Mouse (Mus musculus): ENCODE data around the gene Naalad2. TPM values are rescaled to one million over a fixed set of nuclear protein-coding genes. Genes with fewer than 3 reads are reported as not detected.
"Not testable (repeated sequence)": the region's sequence is repeated elsewhere in the genome, so short reads cannot be mapped to it uniquely, and the experiment has no call there.

The Naalad2 gene
- total RNA-seq (2017), result 0.10 TPM in 1 of 3 replicates, not detected in the others

DNA sequence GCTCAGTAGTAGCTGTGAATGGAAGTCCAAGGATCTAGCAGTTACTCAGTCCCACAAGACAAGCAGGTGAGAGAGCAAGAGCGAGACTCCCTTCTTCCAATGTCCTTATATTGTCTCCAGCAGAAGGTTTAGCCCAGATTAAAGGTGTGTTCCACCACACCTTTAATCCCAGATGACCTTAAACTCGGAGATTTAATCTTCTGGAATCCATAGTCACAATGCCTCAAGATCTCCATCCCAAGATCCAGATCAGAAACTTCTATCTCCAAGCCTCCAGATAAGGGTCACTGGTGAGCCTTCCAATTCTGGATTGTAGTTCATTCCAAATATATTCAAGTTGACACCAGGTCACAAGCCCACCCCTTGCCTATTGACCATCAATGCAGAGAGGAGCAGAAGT, at the start of gene Naalad2:
Gene Naalad2 (minus strand): TSS at position 101 of the 400 bp plus-strand sequence.
- not testable (repeated sequence) for ATAC-seq (replicated peaks; ENCODE audit: insufficient number of reproducible peaks, low FRiP score, low TSS enrichment, poor library complexity, severe bottlenecking)

DNA sequence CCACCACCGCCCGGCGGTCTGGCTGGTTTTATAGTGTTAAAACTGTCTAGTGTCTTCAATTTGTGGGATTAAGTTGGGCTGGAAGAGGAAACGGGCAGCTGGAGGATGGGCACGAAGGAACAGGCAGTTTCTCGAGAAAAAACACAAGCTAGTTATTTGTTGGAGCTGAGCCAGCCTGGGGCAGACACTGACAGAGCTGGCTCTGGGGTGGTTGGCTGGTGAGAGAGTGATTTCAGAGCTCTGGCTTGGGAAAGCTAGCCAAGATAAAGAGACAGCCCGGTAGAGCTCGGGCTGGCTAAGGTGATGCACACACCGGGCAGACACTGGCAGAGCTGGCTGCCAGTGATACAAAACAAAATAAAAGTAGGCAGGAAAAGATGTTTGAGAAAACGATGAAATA, 28.9 kb upstream of the Naalad2 start:
- ATAC-seq (replicated peaks; ENCODE audit: insufficient number of reproducible peaks, low FRiP score, low TSS enrichment, poor library complexity, severe bottlenecking), result no peak

DNA sequence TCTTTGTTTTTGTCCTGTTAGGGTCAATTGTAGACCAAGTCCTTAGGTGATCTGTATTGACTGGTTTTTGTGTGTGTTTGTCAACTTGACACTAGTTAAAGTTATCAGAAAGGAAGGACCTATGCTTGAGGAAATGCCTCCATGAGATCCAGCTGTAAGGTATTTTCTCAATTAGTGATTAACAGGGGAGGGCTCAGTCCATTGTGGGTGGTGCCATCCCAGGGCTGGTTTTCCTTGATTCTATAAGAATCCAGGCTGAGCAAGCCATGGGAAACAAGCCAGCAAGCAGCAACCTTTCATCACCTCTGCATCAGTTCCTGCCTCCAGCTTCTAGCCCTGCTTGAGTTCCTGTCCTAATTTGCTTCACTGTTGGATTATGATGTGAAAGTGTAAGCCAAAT, 27.6 kb upstream of the Naalad2 start, which contains the start of gene Mbd3l2:
Gene Mbd3l2 (plus strand): TSS at position 301 of the 400 bp plus-strand sequence.
- ATAC-seq (replicated peaks; ENCODE audit: insufficient number of reproducible peaks, low FRiP score, low TSS enrichment, poor library complexity, severe bottlenecking), result no peak

DNA sequence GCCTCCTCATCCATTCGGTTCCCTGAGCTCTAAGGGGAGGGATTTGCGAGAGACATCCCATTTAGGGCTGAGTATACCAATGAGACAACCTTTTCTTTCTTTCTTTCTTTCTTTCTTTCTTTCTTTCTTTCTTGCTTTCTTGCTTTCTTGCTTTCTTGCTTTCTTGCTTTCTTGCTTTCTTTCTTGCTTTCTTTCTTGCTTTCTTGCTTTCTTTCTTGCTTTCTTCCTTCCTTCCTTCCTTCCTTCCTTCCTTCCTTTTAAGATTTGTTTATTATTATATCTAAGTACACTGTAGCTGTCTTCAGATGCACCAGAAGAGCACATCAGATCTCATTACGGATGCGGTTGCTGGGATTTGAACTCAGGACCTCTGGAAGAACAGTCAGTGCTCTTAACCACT, 9.6 kb upstream of the Naalad2 start:
- ATAC-seq (replicated peaks; ENCODE audit: insufficient number of reproducible peaks, low FRiP score, low TSS enrichment, poor library complexity, severe bottlenecking), result not testable (repeated sequence)

DNA sequence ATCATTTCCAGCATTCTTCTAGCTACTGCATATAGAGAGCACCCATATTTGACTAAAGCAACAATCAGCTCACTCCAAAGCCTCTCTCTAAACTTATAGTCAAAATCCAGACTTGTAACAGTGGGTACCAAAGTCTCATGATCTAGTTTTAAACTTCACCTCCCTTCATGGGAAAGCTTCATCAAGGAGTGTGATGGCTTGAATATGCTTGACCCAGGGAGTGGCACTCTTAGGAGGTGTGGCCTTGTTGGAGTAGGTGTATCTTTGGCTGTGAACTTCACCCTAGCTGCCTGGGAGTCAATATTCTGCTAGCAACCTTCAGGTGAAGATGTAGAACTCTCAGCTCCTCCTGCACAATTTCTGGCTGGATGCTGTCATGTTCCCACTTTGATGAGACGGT, 1.3 kb upstream of the Naalad2 start, which contains the start of gene Ubtfl1:
Gene Ubtfl1 (plus strand): TSS at position 301 of the 400 bp plus-strand sequence.
- no peak for ATAC-seq (replicated peaks; ENCODE audit: insufficient number of reproducible peaks, low FRiP score, low TSS enrichment, poor library complexity, severe bottlenecking)

DNA sequence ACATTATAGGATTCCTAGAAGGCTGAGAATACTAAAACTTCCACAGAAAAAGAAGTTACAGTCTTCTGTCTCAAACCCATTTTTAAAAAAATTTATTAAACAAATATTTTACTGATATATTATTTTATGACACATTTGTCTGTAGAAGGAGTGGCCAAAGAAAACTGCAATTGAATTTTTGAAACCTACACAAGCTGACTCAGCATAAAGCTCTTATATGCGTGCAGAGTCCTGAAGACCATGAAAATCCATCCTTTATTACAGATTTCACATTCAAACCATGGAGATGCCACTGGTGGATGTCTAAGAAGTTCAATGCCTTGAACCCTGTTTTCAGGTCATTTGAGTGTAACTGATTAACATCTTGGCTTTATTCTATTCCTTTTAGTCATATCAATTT, 3.2 kb downstream of the Naalad2 start:
- ATAC-seq (replicated peaks; ENCODE audit: insufficient number of reproducible peaks, low FRiP score, low TSS enrichment, poor library complexity, severe bottlenecking), result no peak

DNA sequence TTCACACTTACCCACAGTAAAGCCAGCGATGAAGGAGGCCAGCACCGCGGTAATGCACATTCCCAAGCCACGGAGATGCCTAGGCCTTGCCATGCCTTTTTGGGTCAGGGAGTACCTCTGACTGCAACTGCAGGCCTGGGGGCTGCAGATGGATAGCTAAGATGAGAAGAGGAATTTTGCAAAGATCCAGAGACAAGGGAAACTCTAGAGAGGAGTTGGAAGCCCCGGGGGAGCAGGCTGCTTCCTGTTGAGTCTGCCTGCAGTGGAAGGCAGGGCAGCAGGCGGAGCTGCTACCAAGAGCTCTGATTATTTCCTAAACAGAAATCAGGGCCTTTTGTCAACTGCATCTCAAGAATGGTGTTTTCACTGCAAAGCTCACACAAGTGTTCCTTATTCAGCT, 17.0 kb downstream of the Naalad2 start:
- no peak for ATAC-seq (replicated peaks; ENCODE audit: insufficient number of reproducible peaks, low FRiP score, low TSS enrichment, poor library complexity, severe bottlenecking)

DNA sequence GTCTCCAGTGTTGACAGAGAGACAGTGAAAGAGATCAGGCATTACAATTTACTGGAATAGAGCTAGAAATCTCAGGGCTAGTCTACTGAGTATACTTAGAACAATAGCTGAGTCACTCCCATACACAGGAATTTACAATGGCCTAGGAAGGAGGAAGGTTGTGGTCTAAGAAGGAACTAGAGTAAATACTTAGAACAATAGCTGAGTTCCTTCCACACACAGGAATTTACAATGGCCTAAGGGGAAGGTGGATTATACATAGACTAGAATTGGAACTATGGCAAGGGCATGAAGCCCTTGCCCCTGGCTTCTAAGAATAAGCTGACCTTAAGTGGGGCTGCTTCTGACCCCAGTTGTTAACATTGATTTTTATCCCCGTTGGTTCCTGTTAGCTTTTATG, 29.8 kb downstream of the Naalad2 start:
- ATAC-seq (replicated peaks; ENCODE audit: insufficient number of reproducible peaks, low FRiP score, low TSS enrichment, poor library complexity, severe bottlenecking), result not testable (repeated sequence)

DNA sequence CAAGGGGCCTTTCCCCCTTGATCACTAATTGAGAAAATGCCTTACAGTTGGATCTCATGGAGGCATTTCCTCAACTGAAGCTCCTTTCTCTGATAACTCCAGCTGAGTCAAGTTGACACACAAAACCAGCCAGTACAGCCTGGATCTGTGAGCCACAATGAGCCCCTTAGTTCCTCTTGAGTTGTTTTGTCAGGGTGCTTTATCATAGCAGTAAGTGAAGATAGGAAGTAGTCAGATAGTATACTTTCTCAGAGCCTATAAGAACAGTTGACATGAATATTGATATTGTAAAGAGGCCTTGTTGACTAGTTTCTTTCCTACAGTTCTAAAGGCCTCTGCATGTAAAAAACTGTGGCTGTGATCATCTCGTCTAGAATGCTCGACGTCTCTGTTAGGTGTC, 82.8 kb downstream of the Naalad2 start:
- no peak for ATAC-seq (replicated peaks; ENCODE audit: insufficient number of reproducible peaks, low FRiP score, low TSS enrichment, poor library complexity, severe bottlenecking)

DNA sequence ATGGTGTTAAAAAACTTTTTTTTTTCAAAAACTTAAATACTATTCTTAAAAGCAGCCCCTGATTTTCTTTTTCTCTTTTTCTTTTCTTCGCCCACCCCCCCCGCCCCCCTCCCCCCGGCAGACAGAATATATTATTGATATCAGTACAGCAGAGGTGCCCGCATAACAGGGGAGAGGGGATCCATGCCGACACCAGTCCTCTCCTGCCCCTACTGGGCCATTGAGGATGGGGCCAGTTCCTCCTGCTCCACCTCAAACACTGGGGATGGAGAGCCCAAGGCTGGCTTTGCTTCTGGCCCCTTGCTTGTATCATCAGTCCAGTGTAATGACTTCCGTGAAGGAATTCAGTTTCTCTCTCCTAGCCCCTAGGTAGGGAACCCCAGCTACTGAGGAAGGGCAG, 104.5 kb downstream of the Naalad2 start:
- no peak for ATAC-seq (replicated peaks; ENCODE audit: insufficient number of reproducible peaks, low FRiP score, low TSS enrichment, poor library complexity, severe bottlenecking)

DNA sequence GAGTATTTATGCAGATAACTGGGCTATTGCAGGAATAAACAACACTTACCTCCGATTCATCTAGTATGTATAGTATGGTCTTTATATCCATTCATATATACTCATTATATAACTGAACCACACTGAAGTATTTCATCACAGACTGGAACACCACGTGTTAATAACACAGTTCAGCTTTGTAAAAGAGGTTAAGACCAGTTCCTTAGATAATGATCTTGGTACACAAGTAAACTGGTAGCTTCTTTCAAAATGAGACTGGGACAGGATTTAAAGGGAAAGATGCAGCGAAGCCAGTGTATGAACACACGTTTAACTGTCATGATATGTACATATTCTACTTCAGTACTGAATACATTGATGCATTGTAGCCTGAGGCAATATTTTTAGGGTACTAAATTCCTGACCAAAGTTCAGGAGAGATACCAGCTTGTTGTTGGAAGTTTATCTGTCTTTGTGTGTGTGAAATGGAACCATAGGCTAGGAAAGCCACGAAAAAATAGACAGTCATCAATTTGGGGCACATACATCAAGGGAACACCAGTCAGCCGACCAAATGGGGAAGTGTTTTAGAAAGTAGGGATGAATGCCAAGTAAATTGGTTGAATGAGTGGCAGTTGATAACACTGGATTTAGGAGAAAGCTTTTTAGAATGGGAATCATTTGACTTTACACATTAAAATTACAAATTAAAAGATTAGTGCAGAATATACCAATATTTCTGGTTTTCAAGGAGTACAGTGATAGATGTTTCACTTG, 109.6 kb downstream of the Naalad2 start:
- ATAC-seq (replicated peaks; ENCODE audit: insufficient number of reproducible peaks, low FRiP score, low TSS enrichment, poor library complexity, severe bottlenecking), result no peak

DNA sequence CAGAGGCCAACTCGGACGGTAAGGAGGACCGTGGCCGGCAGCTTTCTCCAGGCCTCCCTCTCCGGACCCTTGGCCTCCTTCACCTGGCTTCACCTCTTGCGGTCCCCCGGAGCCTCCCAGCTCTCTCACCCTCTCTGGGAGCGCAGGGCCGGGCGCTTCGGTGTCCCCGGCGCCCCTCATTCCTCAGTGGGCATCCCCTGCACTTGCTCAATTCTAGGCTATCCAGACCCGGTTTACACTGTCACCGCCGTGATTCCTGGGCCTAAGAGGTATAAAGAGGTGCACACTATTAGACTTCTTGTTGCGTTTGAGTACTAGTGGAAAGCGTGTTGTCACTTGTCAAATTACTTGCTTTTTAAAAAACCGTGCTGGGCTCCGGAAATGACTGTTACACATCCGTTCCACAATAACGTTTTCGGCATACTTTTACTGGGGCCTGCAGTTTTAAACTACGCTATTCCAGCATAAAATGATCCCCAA, 110.3 kb downstream of the Naalad2 start:
- peak; percentile 10; the same call in 1 of the 2 replicates for ATAC-seq (replicated peaks; ENCODE audit: insufficient number of reproducible peaks, low FRiP score, low TSS enrichment, poor library complexity, severe bottlenecking)

DNA sequence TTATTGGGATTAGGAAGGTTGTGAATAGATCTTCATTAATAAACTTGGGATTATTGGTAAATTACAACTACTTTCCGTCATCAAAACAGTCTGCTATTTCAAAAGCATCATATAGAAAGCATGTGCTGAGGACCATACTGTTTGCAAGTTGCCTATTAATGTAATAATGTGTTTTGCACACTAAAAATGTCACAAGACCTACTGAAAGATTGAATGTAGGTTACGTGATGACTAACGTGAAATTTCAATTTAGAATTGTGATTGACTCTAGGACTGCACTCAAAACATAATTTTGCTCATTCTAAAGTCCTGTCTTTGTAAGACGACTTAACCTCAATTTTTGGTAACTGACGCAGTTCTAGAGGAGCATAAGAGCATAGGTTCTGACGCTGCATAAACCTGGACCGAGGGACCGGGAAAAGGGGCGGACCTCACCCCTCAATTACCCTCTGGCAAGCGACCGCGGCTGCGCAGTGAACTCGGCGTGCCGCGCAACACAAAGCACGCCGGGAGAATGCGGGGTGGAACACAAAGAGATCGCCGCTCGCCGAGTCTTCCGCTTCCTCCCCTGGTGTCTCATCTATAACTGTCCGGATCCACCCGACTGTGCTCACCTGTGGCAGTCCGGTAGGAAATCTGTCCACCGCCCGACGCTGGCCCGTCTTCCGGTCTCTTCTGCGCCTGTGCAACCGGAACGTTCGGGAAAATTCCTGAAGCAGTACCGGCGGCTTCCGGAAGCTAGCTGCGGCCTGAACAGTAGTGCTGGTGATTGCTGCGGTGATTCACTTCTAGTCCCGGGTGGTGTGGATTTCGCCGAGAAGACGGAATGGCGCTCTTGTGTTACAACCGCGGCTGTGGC, 111.0 kb downstream of the Naalad2 start, which contains the start of gene Chordc1:
Gene Chordc1 (plus strand): TSS at position 555 of the 859 bp plus-strand sequence.
- ATAC-seq (replicated peaks; ENCODE audit: insufficient number of reproducible peaks, low FRiP score, low TSS enrichment, poor library complexity, severe bottlenecking), result peak; percentile 99

DNA sequence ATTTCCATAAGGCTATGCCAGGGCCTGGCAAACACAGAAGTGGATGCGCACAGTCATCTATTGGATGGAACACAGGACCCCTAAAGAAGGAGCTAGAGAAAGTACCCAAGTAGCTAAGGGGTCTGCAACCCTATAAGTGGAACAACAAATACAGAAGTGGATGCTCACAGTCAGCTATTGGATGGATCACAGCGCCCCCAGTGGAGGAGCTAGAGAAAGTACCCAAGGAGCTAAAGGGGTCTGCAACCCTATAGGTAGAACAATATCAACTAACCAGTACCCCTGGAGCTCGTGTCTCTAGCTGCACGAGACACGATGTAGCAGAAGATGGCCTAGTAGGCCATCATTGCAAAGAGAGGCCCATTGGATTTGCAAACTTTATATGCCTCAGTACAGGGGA, 124.1 kb downstream of the Naalad2 start:
- not testable (repeated sequence) for ATAC-seq (replicated peaks; ENCODE audit: insufficient number of reproducible peaks, low FRiP score, low TSS enrichment, poor library complexity, severe bottlenecking)

DNA sequence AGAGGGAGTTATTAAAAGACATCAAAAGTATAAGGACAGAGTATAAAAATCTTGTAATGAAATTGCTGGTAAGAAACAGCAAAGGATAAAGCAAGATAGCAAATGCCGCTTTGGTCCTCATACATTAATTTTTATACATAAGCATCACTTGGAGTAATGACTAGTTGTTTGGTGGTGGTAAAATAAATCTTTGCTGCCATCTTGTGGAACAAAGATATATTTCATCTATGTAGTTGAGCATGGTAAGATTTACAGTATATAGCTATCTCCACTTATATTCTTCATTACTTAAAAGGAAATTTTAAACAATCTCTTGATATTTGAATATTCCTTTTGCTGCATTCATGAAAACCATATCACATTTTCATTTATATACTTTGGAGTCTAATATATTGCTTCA, 125.3 kb downstream of the Naalad2 start:
- ATAC-seq (replicated peaks; ENCODE audit: insufficient number of reproducible peaks, low FRiP score, low TSS enrichment, poor library complexity, severe bottlenecking), result no peak

DNA sequence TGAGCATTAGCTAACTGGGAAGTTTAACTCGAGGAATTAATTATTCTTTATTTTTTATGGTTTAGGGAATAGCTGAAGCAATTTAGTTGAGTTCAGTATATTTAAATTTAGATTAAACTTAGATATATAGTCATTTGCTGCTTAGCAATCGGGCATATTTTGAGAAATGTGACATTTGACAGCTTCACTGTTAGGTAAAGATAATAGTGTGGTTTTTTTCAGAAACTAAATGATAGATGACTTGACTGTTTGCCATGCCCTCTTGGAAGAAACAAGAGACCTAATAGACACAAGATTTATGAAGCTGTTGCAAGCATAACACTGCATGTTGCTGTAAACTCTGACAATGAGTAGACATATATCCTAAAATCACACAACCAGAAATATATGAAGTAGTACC, 126.0 kb downstream of the Naalad2 start:
- no peak for ATAC-seq (replicated peaks; ENCODE audit: insufficient number of reproducible peaks, low FRiP score, low TSS enrichment, poor library complexity, severe bottlenecking)

DNA sequence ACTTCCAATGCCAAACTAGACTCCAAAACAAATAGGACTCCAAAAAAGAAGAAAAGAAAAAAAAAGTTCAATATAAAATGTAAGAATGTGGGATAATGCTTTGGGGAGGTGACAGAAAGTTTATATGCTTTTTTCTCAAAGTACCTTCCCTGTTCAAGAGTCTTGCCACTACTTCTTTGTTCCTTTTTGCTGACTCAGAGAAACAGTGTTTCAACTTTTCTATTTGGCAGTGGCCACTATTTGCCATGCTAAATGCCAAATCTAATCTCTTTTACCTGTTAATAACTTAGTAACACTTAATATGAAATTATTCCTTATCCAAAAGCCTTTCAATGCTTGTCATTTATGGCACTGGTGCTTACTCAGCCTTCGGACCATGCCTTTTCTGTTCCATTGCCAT, 126.9 kb downstream of the Naalad2 start:
- ATAC-seq (replicated peaks; ENCODE audit: insufficient number of reproducible peaks, low FRiP score, low TSS enrichment, poor library complexity, severe bottlenecking), result no peak
